Mouse (Mus musculus) megakaryocyte progenitor cell, adult 5-6 weeks (primary cell): ENCODE data around the gene Pmf1. TPM values are rescaled to one million over a fixed set of nuclear protein-coding genes. Genes with fewer than 3 reads are reported as not detected.

Source experiments
- ATAC-seq: replicated peaks from 2 replicates; pipeline ENCODE4 v1.8.0; 2016; ENCODE audit warnings: mild to moderate bottlenecking, moderate TSS enrichment, inconsistent platforms; ENCODE audit not compliant: poor library complexity
- total RNA-seq, 2 experiments: library from RNA; stranded (forward) in 1 of 2; stranded (reverse) in 1 of 2; fragments of 157-497, 149-512 nt in 1 of 2; fragments of 200-1000 nt in 1 of 2; gene quantifications; 2 replicates each; pipeline versions ENCODE4 v1.2.3 to v1.2.4; 2015 to 2017

Gene Pmf1
- total RNA-seq (2015) (161 and 165 TPM in 2 replicates), total RNA-seq (2017) (121 and 129 TPM in 2 replicates)

GRCm38 (mm10) chr3:88409741-88410644 is at the start of gene Pmf1:
TSS of gene Pmf1 (minus strand) at chr3:88410331.
- ATAC-seq, result peak; percentile 82

GRCm38 (mm10) chr3:88458778-88459219 is 48.7 kb upstream of the Pmf1 start:
- ATAC-seq, result no peak

DNA sequence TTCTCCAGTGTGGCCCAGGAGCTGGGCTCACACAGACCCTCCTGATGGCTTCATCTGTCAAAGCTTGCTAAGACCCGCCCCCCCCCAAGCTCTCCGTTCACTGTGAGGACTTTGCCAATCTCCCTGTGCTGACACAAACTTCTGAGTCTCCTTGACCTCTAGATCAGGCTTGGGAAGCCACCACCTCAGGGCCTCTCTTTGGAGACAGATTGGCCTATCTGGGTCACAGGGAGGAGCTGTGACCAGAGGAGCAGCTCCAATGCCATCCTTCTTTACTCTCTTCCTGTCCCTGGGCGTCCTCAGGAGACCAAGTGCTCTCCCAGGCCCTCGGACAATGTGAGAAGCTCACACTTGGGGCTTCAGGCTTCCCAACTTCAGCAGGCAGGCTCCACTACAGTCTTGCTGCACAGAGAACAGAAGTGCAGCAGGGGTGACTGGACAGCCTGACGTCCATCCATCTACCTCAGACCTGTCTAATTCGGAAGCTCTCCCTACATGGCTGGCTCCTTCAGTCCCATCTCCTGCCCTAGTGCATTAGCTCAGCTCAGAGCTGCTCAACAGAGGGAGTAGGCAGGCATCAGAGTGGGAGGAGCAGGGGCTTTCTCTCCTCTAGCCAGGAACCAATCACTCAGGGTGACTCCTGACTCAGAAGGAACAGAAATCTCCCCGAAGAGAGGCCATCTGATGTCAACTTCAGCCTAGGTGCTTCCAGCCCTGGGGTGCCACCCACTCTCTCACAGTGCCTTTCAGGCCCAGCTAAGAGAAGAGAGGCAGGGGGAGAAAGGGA is 46.8 kb upstream of the Pmf1 start:
- ATAC-seq, result no peak

DNA sequence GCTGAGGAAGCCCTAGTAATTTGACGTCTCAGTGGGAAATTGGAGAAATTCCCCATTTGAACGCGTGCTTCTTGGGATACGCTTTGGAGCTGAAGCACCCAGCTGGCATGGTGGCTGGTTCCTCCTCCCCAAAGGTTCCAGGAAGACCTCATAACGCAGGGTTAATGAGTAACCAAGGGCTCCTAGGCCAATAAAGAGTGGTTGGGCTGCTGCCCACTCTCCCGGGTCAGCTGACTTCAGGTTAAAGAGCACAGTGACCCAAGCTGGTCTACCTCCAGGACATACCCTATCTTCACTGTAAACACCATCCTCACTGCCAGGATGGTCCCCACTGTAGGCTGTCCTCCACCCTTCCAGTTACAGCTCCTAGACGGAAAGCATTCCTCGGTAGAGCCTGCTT is 46.2 kb upstream of the Pmf1 start:
- no peak for ATAC-seq

DNA sequence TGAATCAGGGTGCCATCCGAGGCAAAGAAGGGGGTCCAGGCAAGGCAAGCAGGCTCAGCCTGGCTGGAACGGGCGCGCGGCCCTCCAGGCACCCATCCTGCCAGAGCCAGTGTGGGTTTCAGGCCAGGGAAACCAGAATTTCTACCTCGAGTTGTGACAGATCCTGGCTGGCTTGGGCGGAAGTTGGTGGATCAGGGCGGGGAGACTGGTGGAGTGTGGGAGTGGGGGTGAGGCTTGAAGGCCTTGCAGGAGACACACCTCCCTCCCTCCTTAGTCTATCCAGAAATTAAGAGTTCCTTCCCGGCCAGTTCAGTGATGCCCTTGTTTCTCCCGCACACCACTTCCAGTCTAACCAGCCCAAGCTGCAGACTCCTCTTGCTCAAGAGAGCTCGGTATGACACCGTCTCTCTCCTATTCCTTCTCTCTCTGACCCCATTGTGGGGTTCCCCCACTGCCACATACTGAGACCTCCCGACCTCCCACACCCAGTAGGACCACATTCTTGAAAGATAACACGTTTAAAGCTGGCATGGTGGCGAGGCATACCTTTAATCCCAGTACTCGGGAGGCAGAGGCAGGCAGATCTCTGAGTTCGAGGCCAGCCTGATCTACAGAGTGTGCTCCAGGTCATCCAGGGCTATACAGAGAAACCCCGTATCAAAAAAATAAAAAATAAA is 45.6 kb upstream of the Pmf1 start:
- ATAC-seq, result peak; percentile 29

- peak; percentile 45 for ATAC-seq
These were observed 44.8 kb upstream of the Pmf1 start for GRCm38 (mm10) chr3:88454762-88455587.

GRCm38 (mm10) chr3:88453986-88454385 is 43.9 kb upstream of the Pmf1 start:
- 0 out of 2 replicates have a peak, but pooled peaks have one; percentile 3 for ATAC-seq

GRCm38 (mm10) chr3:88453369-88453768 is 43.2 kb upstream of the Pmf1 start:
- ATAC-seq, result no peak

DNA sequence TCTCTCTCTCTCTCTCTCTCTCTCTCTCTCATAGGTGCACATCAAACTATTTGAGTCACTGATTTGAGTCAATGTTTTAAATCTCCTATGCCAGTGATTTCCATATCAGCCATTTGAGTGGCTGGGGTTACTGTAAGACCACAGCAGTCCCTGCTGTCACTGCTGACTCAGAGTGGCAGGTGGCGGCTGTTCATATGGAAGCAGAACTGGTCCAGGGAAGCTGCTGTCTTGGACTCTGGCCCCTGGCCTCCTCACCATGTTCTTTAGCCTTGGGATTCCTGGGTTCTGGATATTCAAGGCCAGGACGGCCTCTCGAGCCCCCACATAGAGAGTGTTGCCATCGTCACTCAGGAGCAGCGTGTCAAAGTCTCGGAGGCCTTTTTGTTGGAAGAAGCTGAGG is 42.6 kb upstream of the Pmf1 start:
- no peak for ATAC-seq

GRCm38 (mm10) chr3:88452246-88452645 is 42.1 kb upstream of the Pmf1 start:
- no peak for ATAC-seq

GRCm38 (mm10) chr3:88450379-88451131 is 40.4 kb upstream of the Pmf1 start:
- no peak for ATAC-seq

DNA sequence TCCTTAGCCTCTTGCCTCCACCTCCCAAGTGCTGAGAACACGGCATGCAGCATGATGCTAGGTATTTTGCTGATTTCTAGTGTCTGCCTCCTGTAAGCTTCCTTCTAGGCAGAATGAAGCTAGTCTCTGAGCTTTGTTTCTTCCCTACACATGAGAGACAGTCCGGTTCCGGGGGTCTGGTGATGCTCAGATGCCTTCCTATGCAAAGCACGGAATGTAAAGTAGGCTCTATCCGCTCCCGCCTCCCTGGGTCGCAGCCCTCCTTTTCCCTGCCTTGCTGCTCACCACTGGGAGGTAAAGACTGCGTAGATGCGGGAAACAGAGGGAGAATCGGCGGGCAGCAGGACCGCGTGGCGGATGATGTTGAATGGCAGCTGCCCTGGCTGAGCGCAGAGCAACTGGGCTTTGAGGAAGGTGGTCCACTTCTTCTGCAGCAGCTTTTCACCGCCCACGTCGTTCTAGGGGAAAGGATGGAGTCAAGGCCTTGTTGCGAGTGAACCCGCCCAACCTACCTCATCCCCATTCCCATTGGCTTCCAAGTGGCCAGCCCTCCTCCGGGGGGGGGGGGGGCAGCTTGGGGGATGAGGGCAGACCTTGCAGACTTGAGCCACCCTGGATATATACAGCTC is 39.4 kb upstream of the Pmf1 start:
- no peak for ATAC-seq

- no peak for ATAC-seq
These were observed 38.3 kb upstream of the Pmf1 start for GRCm38 (mm10) chr3:88448443-88448842.

GRCm38 (mm10) chr3:88447676-88448183 is 37.6 kb upstream of the Pmf1 start:
- ATAC-seq, result peak; percentile 59

DNA sequence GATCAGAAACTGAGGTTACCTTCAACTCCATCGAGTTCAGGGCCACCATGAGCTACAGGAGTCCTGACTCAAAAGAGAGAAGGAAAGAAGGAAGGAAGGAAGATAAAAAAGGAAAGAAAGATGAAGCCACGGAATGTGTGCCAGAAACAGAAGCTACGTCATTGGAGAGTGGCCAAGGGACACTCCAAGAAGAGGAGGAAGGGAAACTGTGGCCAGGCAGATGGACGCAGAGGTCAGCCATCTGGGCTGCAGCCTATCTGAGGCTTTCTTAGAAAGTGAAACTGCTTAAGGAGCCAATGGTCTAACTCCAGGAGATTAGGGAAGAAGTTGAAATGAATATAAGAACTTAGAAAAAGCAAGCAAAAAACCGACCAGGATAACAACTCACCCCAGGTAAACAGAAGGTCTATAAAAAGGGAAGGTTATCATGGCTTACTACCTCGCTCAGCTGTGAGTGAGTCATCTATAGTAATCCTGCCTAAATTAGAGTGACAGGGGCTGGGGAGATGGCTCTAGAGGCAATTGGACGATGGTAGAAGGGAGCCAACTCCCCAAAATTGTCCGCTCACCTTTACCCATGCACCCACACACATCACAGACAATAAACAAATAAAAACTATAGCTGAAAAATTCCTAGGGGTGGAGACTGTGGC is 36.5 kb upstream of the Pmf1 start:
- ATAC-seq, result 0 out of 2 replicates have a peak, but pooled peaks have one; percentile 30

GRCm38 (mm10) chr3:88442888-88443287 is 32.8 kb upstream of the Pmf1 start:
- ATAC-seq, result peak; percentile 59

- no peak for ATAC-seq
These were observed 32.4 kb upstream of the Pmf1 start for GRCm38 (mm10) chr3:88442488-88442887.
